Mouse (Mus musculus) left cerebral cortex, adult 2 months (tissue): ENCODE data around the gene Osbpl3. TPM values are rescaled to one million over a fixed set of nuclear protein-coding genes. Genes with fewer than 3 reads are reported as not detected.

Experiments
- DNase-seq, 2 experiments: peaks; one replicate each; pipeline ENCODE4 v3.0.0; 2021 to 2022; ENCODE audit warnings: low spot score in 2 of 2, mixed read lengths in 1 of 2; ENCODE audit errors: extremely low spot score in 1 of 2
- H3K27ac ChIP-seq: fragments of 200-600 bp; 2 replicates; pipeline ENCODE4 v1.8.1; 2022
- H3K4me3 ChIP-seq: fragments of 200-600 bp; 2 replicates; pipeline ENCODE4 v1.8.1; 2022
- CTCF ChIP-seq: fragments of 200-600 bp; IDR thresholded peaks from 2 replicates; pipeline ENCODE4 v1.8.1; 2022; ENCODE audit warnings: antibody characterized with exemption, mild to moderate bottlenecking, moderate library complexity
- intact Hi-C: fragments of 180-260 bp; cut with DNase I; formaldehyde crosslinking; loops from one replicate; pipeline ENCODE4 v1.15.1; 2025
- total RNA-seq, 2 experiments: library from RNA; stranded (reverse); gene quantifications; 2 replicates each; pipeline ENCODE4 v1.2.3; 2021

Gene Osbpl3
- total RNA-seq, 2 experiments from 2014 or later, result 45.5 to 56.0 TPM

DNA sequence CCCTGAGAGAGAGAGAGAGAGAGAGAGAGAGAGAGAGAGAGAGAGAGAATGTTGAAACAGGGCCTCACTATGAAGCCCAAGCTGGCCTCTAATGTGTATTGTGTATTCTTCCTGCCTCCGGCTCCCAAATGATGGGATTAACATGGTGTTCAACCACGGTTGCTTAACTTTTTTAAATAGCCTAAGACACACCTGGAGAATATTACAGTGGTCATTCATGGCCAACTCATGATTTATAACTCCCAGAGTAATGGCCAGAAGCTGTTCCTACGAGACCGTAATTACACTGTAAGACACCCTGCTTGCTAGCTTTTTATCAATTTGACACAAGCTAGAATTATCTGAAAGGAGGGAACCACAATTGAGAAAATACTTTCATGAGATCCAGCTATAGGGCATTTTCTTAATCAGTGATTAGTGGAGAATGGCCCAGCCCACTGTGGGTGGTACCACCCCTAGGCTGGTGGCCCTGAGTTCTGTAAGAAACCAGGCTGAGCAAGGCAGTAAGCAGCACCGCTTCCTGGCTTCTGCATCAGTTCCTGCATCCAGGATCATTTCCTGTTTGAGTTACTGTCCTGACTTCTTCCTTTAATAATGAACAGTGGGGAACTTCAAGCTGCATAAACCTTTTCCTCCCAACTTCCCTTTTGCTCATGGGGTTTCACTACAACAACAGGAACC, 115.6 kb downstream of the Osbpl3 start:
- TF ChIP-seq CTCF, result no peak
- Histone ChIP-seq H3K4me3 (no peak overlapping the region), H3K27ac (no peak overlapping the region)
- no peak for DNase-seq
- intact Hi-C loops, result no loop called here

DNA sequence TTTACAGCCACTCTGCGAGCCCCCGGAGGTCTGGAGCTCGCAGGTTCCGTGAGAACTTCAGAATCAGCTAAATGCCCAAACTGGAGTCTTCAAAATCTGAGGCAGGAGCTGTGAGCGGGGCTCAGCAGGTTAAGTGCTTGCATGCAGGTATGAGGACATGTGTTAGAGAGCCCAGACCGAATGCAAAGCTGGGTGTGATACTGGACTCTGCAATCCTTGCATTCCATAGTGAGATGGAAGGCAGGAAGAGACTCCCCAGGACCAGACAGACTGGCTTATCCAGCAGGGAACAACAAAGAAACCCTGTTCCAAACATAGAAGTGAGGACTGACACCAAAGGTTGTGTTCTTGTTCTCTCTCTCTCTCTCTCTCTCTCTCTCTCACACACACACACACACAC, 118.6 kb downstream of the Osbpl3 start:
- Histone ChIP-seq H3K27ac (no peak overlapping the region), H3K4me3 (no peak overlapping the region)
- no peak for DNase-seq
- intact Hi-C loops, result no loop called here
- no peak for TF ChIP-seq CTCF

DNA sequence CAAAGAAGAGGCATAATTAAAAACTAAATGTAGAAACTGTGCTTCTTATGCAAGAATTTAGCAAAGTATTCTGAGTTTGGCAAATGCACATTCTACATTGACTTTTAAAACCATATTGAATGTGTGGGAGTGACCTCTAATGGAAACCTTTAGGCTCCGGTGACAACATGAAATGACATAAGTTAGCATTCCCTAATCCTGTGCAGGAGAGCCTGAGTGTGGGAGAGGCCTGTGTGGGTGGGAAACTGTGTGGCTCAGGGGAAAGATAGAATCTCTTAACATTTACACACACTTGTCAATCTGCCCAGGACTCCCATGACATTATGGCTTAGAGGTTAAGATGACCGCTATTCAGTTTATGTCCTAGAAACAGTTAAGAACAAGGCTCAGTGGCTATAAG, 119.6 kb downstream of the Osbpl3 start:
- no peak for TF ChIP-seq CTCF
- no peak for DNase-seq
- intact Hi-C loops, result no loop called here
- Histone ChIP-seq H3K4me3 (no peak overlapping the region), H3K27ac (no peak overlapping the region)

DNA sequence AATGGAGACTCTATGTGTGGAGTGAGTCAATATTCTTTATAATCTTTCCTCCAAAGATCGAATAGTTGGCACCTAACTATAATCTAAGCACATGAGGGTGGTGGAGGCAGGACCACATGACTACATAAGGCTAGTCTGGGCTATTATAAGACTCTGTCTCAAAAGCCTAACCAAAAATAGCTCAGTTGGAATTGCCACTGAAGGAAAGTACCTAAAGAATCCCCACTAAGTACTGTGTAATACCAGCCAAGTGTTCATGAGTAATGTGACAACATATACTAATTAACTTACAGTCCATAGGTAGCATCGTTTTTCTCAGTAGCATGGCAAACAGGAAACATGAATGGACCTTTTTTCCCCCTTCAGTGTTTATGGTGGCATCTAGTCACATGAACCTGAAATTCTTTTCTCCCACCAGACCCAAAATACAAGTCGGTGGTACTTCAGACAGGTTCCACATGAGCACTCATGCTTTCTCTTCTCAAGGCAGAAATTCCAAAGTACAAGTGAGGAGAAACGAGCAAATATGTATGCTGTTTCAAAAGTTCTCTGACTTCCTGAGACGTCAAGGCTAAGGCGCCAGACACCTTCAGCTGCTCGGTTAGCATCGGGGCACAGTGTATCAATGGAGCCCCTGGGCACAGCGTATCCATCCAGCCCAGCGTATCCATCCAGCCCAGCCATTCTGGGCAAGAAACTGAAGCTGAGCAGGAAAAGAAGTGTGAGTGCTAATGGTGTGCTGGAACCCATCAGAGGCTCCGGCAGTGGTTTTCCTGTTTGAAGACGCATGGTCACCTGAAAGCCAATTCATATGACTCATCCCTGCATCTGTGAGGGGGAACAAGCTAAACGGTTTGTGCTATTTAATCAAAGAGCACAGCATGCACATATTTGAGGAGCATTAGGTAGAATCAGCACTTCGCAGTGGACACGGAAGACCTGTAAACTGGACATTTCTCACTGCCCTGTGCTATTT, 120.9 kb downstream of the Osbpl3 start:
- intact Hi-C loops, result no loop called here
- TF ChIP-seq CTCF, result no peak
- no peak for DNase-seq
- H3K4me3 ChIP-seq, result no peak overlapping the region
- no peak overlapping the region for H3K27ac ChIP-seq

DNA sequence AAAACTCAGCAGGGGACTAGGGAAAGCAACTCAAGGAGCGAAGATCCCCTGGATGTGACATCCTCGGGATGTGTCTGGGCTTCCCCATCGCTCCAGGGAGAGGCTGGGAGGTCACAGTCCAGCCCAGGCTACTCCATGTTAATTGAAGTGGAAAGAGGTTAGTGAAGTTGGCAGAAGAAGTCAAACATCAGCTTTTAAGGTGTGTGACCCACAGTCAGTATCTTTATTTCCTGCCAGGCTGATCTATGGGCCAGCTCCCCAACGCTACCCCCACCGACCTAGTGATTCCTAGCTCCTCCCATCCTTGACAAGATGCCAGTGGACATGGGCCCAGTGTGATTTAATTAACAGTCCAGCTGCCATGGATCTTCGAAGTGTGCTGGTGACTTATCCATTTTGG, 122.7 kb downstream of the Osbpl3 start:
- no peak for TF ChIP-seq CTCF
- intact Hi-C loops, result no loop called here
- H3K4me3 ChIP-seq, result no peak overlapping the region
- no peak overlapping the region for H3K27ac ChIP-seq
- DNase-seq, result no peak

DNA sequence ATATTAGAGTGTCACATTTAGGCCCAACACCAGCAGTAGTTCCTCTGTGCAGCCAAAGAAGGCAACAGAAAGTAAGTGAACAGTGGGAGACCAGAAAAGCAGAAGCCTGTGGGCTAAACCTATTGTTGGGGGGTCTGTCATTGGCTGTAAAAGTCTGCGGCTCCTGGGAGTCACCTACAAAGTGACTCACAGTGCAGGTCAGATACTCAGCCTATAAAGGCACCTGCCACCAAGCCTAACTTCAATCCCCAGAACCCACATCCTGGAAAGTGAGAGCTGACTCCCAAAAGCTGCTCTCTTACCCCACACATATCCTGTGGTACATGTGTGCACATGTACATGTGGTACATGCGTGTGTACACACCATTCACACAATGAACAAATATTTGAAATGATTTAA, 124.5 kb downstream of the Osbpl3 start:
- TF ChIP-seq CTCF, result no peak
- Histone ChIP-seq H3K27ac (no peak overlapping the region), H3K4me3 (no peak overlapping the region)
- intact Hi-C loops, result no loop called here
- no peak for DNase-seq

DNA sequence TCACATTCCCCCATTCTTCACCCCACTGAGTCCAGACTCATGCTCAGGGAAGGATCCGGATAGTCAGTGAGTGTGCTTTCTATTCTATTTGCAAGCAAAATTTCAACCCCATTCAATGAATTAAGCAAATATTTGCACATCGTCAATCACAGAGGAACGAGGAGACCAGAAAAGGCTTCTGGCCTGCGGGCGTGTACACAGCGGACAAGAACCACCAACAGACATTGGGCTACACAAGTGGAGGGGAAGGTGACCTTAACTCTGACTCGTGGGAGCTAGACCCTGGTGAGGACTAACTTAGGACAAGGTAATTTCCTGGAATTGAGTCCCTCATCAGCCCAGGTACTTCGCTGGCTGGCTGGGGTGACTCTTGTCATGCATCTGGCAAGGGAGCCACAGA, 126.6 kb downstream of the Osbpl3 start:
- TF ChIP-seq CTCF, result no peak
- no peak for DNase-seq
- no peak overlapping the region for H3K27ac ChIP-seq
- no peak overlapping the region for H3K4me3 ChIP-seq
- intact Hi-C loops, result no loop called here

DNA sequence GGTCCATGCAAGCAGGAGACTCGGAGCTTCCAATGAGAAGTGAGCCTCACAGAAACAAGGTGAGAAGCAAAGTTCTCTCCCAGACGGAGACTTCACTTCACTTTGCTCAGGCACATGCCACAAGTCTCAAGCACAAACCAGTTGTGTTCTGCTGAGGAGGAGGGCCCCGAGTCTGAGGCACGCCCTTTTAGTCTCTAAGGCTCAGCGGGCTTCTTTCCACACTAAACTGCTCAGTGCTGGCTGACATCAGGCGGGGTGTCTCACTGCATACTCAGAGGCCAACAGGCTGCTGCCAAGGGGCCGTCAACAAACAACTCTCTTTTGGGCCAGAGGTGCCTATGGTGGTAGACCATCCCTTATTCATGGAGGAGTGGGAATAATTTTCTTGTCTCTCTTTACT, 127.1 kb downstream of the Osbpl3 start:
- DNase-seq, result no peak
- no peak overlapping the region for H3K27ac ChIP-seq
- no peak overlapping the region for H3K4me3 ChIP-seq
- TF ChIP-seq CTCF, result no peak
- intact Hi-C loops, result no loop called here

DNA sequence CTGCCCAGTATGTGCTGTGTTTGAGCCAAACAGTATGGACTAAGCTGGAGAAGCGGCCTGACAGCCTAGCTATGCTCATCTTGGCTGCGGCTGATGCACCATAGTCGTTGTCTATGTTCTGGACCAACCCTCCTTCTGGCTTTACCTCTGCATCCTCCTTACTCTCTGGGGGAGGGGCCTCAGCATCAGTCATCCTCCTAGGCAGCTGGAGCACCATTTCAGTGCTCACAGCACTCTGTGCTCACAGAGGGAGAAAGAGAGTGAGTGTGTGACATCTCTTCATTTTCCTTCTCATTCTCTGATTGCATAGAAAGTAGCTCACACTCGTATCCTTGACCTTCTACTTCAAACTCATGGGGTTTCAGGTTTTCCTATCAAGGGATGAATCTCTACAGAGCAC, 129.8 kb downstream of the Osbpl3 start:
- no peak for DNase-seq
- intact Hi-C loops, result no loop called here
- H3K4me3 ChIP-seq, result no peak overlapping the region
- H3K27ac ChIP-seq, result no peak overlapping the region
- no peak for TF ChIP-seq CTCF

DNA sequence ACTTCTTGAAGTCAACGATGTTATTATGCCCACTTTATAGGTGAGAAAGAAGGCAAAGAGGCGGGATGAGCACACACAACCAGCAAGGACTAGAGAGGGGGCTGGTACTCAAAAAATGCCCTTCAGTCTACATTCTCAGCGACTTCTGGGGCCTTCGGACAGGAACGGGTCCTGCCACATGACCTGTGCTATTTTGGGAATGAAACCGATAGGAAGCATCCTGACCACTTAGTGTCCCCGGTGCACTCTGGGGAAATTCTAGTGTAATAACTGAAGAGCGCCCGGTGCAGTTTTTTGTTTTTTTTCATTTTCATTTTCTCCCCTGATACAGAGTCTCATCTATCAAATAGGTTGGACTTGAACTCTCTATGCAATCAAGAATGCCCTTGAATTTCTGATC, 130.5 kb downstream of the Osbpl3 start:
- H3K4me3 ChIP-seq, result no peak overlapping the region
- no peak for DNase-seq
- no peak for TF ChIP-seq CTCF
- H3K27ac ChIP-seq, result no peak overlapping the region
- intact Hi-C loops, result no loop called here

DNA sequence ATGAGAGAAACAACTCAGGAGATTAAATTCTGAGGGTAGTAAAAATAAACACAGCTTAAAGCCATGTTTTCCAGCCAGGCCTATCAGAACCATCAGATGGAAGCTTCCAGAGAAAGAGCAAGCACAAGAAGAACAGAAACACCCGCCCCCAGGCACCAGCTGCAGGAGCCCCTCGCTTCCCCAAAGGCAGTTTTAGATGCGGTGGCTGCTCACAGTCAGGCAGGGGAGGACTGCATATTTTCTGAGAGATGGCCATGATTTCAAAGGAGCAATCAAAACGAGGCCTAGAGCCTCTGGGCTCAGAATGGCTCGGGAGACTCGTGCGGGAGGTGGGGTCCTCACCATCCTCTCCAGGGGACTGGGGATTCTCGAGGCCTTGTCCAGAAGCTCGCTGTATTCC, 133.4 kb downstream of the Osbpl3 start:
- peak overlapping the region; percentile 82 for H3K27ac ChIP-seq
- H3K4me3 ChIP-seq, result no peak overlapping the region
- intact Hi-C loops, result loop anchor here (5.0 kb wide), 1 partner anchor 35 kb away; no protein-coding TSS in a partner anchor
- TF ChIP-seq CTCF, result no peak
- DNase-seq, result peak; percentile 50 to 68

DNA sequence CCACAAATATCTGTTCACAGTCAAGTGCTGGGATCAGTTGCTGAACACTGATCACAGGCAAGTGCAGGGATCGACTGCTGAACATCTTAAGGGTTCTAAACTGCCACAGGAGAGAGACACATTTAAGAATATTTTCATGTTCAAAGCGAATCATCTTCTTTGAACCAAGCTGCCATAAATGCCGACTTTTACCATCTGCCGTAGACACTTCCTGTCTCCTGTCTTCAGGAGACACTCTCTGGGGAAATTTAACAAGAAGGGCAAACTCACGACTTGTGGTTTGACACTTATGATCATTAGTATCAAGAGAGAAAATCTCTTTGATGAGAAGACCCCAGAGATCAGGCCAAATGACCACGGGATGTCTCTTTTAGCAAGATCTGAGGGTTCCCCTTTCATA, 134.3 kb downstream of the Osbpl3 start:
- Histone ChIP-seq H3K27ac (peak overlapping the region; percentile 82), H3K4me3 (no peak overlapping the region)
- no peak for TF ChIP-seq CTCF
- intact Hi-C loops, result loop anchor here (5.0 kb wide), 1 partner anchor 36 kb away; no protein-coding TSS in a partner anchor
- DNase-seq, result no peak
